Mouse (Mus musculus) MEL (cell line): Measurements from ENCODE around the gene Rab1a.

ENCODE experiments used
- CHD1 ChIP-seq: IDR thresholded peaks from 2 replicates; pipeline ENCODE4 v1.6.1; 2012; ENCODE audit warnings: low read depth, mild to moderate bottlenecking, inconsistent platforms, low read length, improper control_type of control experiment
- CTCF ChIP-seq, 3 experiments: IDR thresholded peaks in 2 of 3; conservative IDR thresholded peaks in 1 of 3; 2 replicates each; pipeline ENCODE4 v1.5.1; 2011 to 2012; ENCODE audit warnings: low read length in 3 of 3, low read depth in 2 of 3, mild to moderate bottlenecking in 2 of 3, improper control_type of control experiment in 1 of 3, inconsistent platforms in 1 of 3, mixed read lengths in 1 of 3, moderate library complexity in 1 of 3; ENCODE audit not compliant: control insufficient read depth in 1 of 3, insufficient read depth in 1 of 3, poor library complexity in 1 of 3, severe bottlenecking in 1 of 3
- EP300 ChIP-seq, 2 experiments: IDR thresholded peaks; 2 replicates each; pipeline ENCODE4 v1.6.1; 2011; ENCODE audit warnings: improper control_type of control experiment in 2 of 2, low read length in 2 of 2, low read depth in 1 of 2, mild to moderate bottlenecking in 1 of 2
- POLR2A ChIP-seq, 2 experiments: IDR thresholded peaks; 2 replicates each; pipeline ENCODE4 v1.6.1; 2011 to 2012; ENCODE audit warnings: low read length in 2 of 2, mild to moderate bottlenecking in 2 of 2, control low read depth in 1 of 2, improper control_type of control experiment in 1 of 2, low read depth in 1 of 2, moderate library complexity in 1 of 2; ENCODE audit not compliant: control insufficient read depth in 1 of 2, insufficient read depth in 1 of 2, poor library complexity in 1 of 2
- UBTF ChIP-seq: IDR thresholded peaks from 2 replicates; pipeline ENCODE4 v1.6.1; 2012; ENCODE audit warnings: low read depth, mild to moderate bottlenecking, inconsistent platforms, low read length, improper control_type of control experiment, moderate library complexity, borderline replicate concordance; ENCODE audit not compliant: insufficient read depth
- ZC3H11A ChIP-seq: IDR thresholded peaks from 2 replicates; pipeline ENCODE4 v1.6.1; 2012; ENCODE audit warnings: low read depth, mild to moderate bottlenecking, inconsistent platforms, low read length, improper control_type of control experiment

DNA sequence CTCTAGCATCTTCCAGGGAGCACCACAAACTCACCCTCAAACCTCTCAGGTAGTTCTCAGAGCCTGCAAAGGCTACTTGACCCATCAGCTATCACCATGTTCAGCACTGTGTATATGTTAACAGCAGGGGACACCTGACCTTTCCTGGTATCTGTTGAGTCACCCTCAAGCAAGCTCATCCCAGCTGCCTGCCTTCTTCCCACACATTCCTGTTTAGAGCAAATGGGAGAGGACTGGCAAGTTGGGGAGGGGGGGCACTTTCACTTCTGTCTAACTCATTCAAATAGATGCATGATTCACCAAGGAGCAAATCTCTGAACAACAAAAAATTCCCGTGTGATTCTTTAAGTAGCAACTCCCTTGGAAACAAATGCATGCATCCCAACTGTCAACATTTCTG lies 45.4 kb downstream of the Rab1a start:
- TF ChIP-seq ZC3H11A (no peak), CTCF (IDR thresholded peaks at IDR 0.05 in 2 of 3, conservative IDR thresholded peaks at IDR 0.05 in 1 of 3; ENCODE audit: control insufficient read depth in 1 of 3, insufficient read depth in 1 of 3, low read depth in 2 of 3, low read length in 3 of 3, poor library complexity in 1 of 3, severe bottlenecking in 1 of 3) (no peak), EP300 (IDR thresholded peaks at IDR 0.05; ENCODE audit: low read depth in 1 of 2, low read length in 2 of 2) (no peak), CHD1 (no peak), UBTF (no peak), POLR2A (IDR thresholded peaks at IDR 0.05; ENCODE audit: control insufficient read depth in 1 of 2, insufficient read depth in 1 of 2, low read depth in 1 of 2, low read length in 2 of 2, poor library complexity in 1 of 2) (no peak)
